Mouse (Mus musculus) large intestine, adult 2 months (tissue): ENCODE results near the gene Slc16a5. TPM values are rescaled to one million over a fixed set of nuclear protein-coding genes. Genes with fewer than 3 reads are reported as not detected.

Source experiments
- DNase-seq: peaks from one replicate; pipeline ENCODE4 v3.0.0-alpha.2; 2012; ENCODE audit warnings: low read depth, low spot score
- WGBS: fragments of 180-500 bp; shearing (Covaris S2); methylation state at CpG from one replicate; pipeline ENCODE4 v1.1.7; 2018; 5-methylcytosine and 5-hydroxymethylcytosine counted together
- polyA plus RNA-seq: library from polyadenylated mRNA; depleted of rRNA; stranded (reverse); fragments of >200 nt; gene quantifications from 2 replicates; pipeline ENCODE4 v1.2.3, GENCODE M21; 2012; rRNA removed

The Slc16a5 gene
- polyA plus RNA-seq, 1 experiment: 74.5 TPM

GRCm38 (mm10) chr11:115510507-115510888 lies 48.2 kb downstream of the Slc16a5 start:
- no peak for DNase-seq
- 27% methylated on average over 5 of the region's 5 CpGs for WGBS

GRCm38 (mm10) chr11:115511121-115511520 lies 48.8 kb downstream of the Slc16a5 start:
- 62% methylated on average over 2 of the region's 2 CpGs for WGBS
- no peak for DNase-seq

- WGBS: 20% methylated on average over 3 of the region's 3 CpGs
- DNase-seq: no peak
Measured at GRCm38 (mm10) chr11:115512004-115512403, 49.7 kb downstream of the Slc16a5 start.

GRCm38 (mm10) chr11:115512407-115513183 lies 50.3 kb downstream of the Slc16a5 start:
- WGBS: 7% methylated on average over 8 of the region's 8 CpGs
- DNase-seq: no peak

- 1% methylated on average over 57 of the region's 57 CpGs for WGBS
- DNase-seq: no peak
Measured at GRCm38 (mm10) chr11:115513271-115514237, 51.3 kb downstream of the Slc16a5 start.

GRCm38 (mm10) chr11:115514238-115514663 lies 52.0 kb downstream of the Slc16a5 start, which contains the start of gene Jpt1:
Jpt1 (minus strand) TSS chr11:115514387.
- WGBS: under 1% methylated on average over 24 of the region's 24 CpGs
- peak; percentile 96 for DNase-seq

- 57% methylated on average over 6 of the region's 6 CpGs for WGBS
- no peak for DNase-seq
Measured at GRCm38 (mm10) chr11:115515021-115515420, 52.7 kb downstream of the Slc16a5 start.

GRCm38 (mm10) chr11:115516942-115517341 lies 54.7 kb downstream of the Slc16a5 start:
- DNase-seq: no peak
- 63% methylated on average over 5 of the region's 5 CpGs for WGBS

- DNase-seq: no peak
- 61% methylated on average over 9 of the region's 9 CpGs for WGBS
Measured at GRCm38 (mm10) chr11:115518693-115519092, 56.4 kb downstream of the Slc16a5 start.

GRCm38 (mm10) chr11:115519581-115519980 lies 57.3 kb downstream of the Slc16a5 start:
- WGBS: 87% methylated on average over 3 of the region's 3 CpGs
- DNase-seq: no peak

- WGBS: 87% methylated on average over 2 of the region's 2 CpGs
- DNase-seq: no peak
Measured at GRCm38 (mm10) chr11:115520218-115520617, 57.9 kb downstream of the Slc16a5 start.

GRCm38 (mm10) chr11:115521080-115521479 lies 58.8 kb downstream of the Slc16a5 start:
- no peak for DNase-seq
- 70% methylated on average over 4 of the region's 4 CpGs for WGBS

- no peak for DNase-seq
- WGBS: 78% methylated on average over 2 of the region's 2 CpGs
Measured at GRCm38 (mm10) chr11:115522238-115522637, 60.0 kb downstream of the Slc16a5 start.

- 63% methylated on average over 2 of the region's 2 CpGs for WGBS
- DNase-seq: no peak
Measured at GRCm38 (mm10) chr11:115522703-115523102, 60.4 kb downstream of the Slc16a5 start.

Other genes with a start within 250 kb of the Slc16a5 start
- gene Grin2c, start 195.2 kb upstream of the Slc16a5 start, polyA plus RNA-seq: 0.04 TPM in 2 replicates
- 10.0 and 11.8 TPM in 2 replicates for gene Fdxr, start 185.4 kb upstream of the Slc16a5 start, polyA plus RNA-seq
- gene Fads6, start 164.8 kb upstream of the Slc16a5 start, polyA plus RNA-seq: 0.51 and 0.53 TPM in 2 replicates
- gene Otop2, start 155.3 kb upstream of the Slc16a5 start, polyA plus RNA-seq: 0.05 and 0.63 TPM in 2 replicates
- gene Ush1g, start 140.4 kb upstream of the Slc16a5 start, polyA plus RNA-seq: 0.02 and 0.11 TPM in 2 replicates
- gene Otop3, start 127.7 kb upstream of the Slc16a5 start, polyA plus RNA-seq: 0.06 and 0.12 TPM in 2 replicates
- gene Hid1, start 94.7 kb upstream of the Slc16a5 start, polyA plus RNA-seq: 25.7 and 34.6 TPM in 2 replicates
- gene Cdr2l, start 80.6 kb upstream of the Slc16a5 start, polyA plus RNA-seq: 4.0 and 4.2 TPM in 2 replicates
- 77.6 and 92.0 TPM in 2 replicates for gene Mrpl58, start 58.7 kb upstream of the Slc16a5 start, polyA plus RNA-seq
- gene Atp5h, start 42.5 kb upstream of the Slc16a5 start, polyA plus RNA-seq: 177 and 188 TPM in 2 replicates
- gene Kctd2, start 42.3 kb upstream of the Slc16a5 start, polyA plus RNA-seq: 24.2 and 29.0 TPM in 2 replicates
- 0.86 and 1.9 TPM in 2 replicates for gene Trim80, start 21.9 kb upstream of the Slc16a5 start, polyA plus RNA-seq
- 8.0 and 9.7 TPM in 2 replicates for gene Armc7, start 13.2 kb downstream of the Slc16a5 start, polyA plus RNA-seq
- gene Nt5c, start 29.4 kb downstream of the Slc16a5 start, polyA plus RNA-seq: 144 and 157 TPM in 2 replicates
- 503 and 505 TPM in 2 replicates for gene Jpt1, start 51.9 kb downstream of the Slc16a5 start, polyA plus RNA-seq
- 45.3 and 50.3 TPM in 2 replicates for gene Sumo2, start 73.8 kb downstream of the Slc16a5 start, polyA plus RNA-seq
- gene Nup85, start 102.0 kb downstream of the Slc16a5 start, polyA plus RNA-seq: 53.3 and 56.6 TPM in 2 replicates
- gene Mrps7, start 141.5 kb downstream of the Slc16a5 start, polyA plus RNA-seq: 31.4 and 33.2 TPM in 2 replicates
- 16.2 and 20.9 TPM in 2 replicates for gene Gga3, start 141.6 kb downstream of the Slc16a5 start, polyA plus RNA-seq
- gene Mif4gd, start 150.5 kb downstream of the Slc16a5 start, polyA plus RNA-seq: 112 and 114 TPM in 2 replicates
- 30.4 and 36.8 TPM in 2 replicates for gene Slc25a19, start 165.8 kb downstream of the Slc16a5 start, polyA plus RNA-seq
- 38.7 and 43.6 TPM in 2 replicates for gene Grb2, start 246.1 kb downstream of the Slc16a5 start, polyA plus RNA-seq